Mouse (Mus musculus) brain, adult 2 months (tissue): Measurements from ENCODE around the gene Tekt1.
"Not testable (repeated sequence)": the region's sequence is repeated elsewhere in the genome, so short reads cannot be mapped to it uniquely, and the experiment has no call there.

Source experiments
- DNase-seq: peaks from one replicate; pipeline ENCODE4 v3.0.0; 2011; ENCODE audit warnings: low read depth, low spot score

The Tekt1 gene

DNA sequence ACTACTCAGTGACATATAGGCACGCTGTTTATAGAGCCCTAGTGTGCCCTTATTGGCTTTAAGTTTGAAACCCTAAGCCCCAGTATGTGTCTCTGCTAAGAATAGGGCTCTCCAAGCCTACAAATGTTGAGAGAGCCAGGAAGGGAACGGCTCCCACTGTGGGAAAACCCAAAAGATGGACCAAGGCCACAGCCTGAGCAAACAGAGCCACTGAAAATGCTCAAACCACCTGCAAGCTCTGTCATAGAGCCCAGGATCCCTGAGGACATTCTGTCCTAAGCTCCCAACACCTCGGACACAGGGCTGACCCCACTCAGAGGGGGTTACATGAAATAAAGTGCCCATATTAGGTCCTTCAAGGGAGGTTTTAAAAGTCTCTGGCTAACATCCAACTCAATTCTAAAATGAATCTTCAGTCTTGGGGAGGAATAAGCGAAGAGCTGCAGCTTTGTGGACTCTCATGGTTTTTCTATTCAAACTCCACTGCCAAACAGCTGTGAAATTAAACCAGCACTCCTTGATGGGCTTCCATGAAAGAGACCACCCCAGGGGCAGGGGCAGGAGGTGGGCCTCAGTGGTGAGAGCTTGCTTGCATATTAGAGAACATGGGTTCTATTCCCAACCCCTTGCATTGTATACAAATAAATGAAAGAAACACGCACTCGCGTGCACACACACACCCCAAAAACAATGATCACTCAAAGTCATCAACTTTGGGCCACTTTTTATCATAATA, 27.3 kb upstream of the Tekt1 start:
- DNase-seq = no peak

DNA sequence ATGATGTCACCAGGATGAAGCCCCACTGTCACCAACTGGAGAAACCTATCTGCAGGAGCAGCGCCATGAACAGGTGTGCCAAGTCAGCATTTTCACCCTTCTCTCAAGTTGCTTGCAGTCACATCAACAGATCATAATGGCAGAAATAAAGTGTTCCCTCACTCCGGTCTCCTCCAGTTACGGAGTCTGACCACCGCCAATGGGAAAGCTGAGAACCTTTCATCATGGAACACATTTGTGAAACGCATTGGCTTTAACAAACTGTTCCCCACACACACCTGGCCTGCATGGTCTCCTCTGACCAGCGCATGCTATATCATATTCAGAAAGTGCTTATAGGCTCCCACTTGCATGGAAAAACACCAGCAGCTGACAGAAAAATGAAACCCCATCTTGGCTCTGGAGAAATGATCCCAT, 25.9 kb upstream of the Tekt1 start:
- no peak for DNase-seq

DNA sequence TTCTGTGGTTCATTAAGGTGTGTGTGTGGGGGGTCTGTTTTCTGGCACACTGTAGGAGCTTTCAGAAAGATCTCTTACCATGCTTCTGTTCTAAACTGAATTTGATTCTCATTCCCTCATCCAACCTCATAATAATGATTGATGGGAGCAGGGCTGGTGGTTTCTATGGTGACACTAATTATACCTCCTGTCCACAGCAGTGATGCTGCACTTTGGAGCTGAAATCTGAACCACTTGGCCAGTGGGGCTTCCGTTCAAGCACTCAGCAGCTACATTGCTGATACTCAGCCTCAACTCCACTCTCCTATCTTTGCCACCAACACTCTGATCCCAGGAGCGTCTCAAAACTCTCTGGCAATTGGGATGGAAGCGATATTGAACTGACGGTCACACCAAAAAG, 17.1 kb upstream of the Tekt1 start:
- no peak for DNase-seq

DNA sequence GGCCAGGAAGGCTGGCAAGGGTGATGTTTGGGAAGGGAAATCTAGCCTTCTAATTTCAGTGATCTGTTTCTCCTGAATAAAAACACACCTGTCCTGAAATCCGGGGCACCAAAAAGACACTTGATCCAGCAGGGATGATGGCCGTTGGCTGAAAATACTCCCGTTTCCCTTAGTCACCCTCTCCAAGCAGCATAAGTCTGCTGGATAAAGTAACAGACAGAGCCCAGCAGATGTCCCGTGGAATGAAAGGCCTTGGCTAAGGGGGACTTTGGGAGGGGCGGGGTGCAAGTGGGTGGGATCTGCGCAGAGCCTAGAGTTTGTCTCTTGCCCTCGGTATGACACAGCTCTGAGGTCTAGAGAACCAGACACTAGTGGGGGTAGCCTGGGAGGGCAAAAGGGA, 16.0 kb upstream of the Tekt1 start:
- DNase-seq = no peak

DNA sequence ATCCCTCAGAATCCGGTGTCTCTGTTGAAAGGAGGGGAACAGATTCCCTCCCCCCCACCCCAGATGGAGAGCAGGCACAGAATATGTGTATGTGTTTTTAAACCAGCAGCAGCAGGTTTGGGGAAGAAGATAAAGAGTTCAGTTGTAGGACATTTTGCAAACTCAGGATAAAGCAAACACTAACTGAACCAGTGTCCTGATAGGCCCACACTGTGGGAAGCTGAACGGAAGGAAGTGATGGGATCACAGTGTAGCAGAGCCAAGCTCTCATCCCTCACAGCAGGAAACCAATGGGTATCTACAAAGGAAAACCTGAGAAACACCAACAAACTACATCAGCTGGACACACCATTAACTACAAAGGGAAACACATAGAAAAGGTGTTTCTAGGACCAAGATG, 14.3 kb upstream of the Tekt1 start:
- no peak for DNase-seq

DNA sequence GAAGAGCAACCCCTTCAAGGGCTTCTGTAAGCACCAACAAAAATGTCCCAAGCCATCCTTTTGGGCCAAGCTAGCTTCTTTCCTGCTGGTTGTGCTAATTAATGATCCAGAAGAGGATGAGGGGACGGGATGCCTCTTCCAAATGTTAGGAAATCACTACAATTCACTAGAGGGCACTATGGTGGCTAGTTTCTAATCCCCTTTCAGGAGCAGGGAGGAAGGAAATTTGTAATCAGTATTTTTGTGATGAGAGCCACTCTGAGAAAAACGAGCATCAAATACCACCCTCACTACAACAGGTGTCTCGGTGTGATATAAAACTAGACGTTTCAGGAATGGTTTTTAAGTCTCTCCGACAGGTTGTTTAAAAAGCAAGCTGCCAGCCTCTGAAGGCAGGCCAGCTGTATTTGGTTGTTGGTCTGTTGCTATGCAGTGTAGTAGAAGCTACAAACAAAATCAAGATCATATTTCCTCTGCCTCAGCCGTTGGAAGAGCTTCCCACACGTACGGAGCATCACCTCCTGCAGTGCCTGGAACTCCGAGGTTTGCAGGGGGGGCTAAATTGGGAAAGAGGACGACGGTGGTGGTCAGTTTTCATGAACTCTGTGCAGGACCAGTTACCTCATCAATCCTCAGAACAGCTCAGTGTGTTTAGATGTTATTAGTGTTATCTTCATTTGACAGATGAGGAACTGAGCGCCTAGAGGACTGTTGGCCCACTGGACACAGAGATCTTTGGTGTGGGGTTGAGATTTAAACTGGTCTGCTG, 7.8 kb upstream of the Tekt1 start:
- DNase-seq = peak; percentile 19

DNA sequence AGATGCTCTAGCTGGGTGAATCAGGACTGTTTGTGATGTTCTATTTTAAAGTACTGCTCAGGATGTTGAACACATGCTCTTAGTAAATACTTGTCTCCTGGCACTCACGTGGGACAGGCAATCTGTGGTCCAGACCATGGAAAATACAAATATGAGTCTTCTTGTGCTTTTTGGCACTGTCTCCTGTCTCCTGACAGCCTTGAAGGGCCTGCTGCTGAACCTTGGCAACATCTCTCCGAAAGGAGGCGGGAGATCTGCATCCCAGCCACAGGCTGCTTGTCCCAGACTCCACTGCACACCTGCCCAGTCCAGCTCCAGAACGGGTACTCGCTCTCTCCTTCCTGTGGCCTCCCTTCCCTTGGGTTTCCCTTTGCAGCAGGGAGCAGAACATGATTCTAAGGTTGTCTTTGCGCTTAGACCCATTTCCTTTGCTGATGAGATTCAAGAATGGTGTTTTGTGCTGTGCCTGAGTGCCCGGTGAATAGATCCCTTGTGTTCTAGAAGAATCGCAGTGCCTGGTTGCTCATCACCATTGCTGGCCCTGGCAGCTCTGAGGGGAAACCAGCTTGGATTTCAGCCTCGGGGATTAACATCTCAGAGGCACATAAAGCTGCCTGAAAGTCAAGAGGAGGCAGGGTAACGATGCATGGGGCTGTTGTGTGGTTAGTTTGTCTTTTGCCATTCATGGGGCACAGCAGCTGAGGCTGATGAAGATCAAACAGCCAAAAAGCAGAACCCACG, 5.9 kb upstream of the Tekt1 start:
- peak; percentile 66 for DNase-seq

DNA sequence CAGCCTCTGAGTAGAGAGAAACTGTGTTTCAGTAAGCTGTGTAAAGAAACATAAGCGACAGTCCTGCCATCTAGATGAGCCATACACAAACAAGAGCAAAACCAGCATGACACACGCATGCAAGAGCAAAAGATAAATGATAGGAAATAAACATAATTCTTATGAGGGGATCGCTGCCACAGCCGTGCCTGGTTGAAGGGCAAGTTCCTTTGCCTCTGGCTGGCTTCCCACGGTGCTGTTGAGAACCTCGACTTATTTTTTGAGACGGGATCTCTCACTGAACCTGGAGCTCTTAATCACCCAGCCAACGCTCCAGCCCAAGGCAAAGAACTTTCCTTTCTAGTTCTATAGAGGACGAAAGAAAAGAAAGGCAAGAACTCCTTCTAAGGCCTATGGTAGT, 3.9 kb upstream of the Tekt1 start:
- no peak for DNase-seq

DNA sequence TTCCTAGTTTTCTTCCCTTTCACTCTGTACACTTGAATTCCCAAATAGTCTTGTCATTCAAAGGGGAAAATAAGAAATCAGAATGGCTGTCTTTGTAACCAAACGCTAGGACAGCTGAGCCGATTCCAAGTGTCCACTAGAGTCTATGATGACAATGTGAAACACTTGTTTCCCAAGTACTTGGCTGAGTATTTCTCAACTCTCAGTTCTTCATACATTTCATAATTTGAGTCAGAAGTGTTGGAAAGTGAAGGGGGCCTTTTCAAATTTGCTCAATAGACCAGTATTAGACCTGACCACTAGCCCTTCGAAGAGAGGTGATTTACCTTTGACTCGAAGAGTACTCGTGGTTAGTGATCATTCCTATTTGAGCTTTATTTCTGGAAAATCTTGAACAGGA, 2.3 kb upstream of the Tekt1 start:
- DNase-seq = no peak

DNA sequence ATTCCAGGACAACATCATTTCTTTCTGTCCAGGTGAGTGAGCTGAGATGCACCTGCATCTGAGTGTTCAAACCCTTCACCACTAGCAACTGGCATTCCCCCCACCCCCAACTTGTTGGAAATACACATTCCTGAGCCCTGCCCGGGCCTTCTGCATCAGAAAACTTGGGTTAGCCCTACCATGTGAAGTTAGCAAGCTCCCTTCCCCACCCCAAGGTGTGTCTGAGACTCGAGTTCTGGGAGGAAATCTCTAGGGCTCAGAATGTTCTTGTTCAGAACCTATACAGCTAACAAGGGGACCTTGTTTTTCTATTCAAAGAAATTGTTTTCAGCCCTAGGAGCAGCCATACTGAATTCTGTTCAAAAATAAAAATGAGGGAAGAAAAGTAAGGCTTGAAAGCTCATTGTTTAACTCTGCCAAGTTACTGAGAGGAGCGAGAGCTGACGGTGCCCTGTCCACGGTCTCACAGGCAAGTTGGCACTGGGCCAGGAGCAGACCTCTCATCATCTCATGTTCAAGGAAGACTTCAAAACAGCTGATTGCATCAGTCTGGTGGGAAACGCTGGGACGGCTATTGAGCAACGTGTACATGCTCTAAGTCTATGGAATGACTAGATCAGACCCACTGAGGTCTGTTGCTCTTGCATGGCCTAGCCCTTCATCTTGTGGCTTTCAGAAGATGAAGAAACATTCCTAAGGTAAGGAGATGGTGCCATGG, 1.4 kb upstream of the Tekt1 start:
- DNase-seq = no peak

DNA sequence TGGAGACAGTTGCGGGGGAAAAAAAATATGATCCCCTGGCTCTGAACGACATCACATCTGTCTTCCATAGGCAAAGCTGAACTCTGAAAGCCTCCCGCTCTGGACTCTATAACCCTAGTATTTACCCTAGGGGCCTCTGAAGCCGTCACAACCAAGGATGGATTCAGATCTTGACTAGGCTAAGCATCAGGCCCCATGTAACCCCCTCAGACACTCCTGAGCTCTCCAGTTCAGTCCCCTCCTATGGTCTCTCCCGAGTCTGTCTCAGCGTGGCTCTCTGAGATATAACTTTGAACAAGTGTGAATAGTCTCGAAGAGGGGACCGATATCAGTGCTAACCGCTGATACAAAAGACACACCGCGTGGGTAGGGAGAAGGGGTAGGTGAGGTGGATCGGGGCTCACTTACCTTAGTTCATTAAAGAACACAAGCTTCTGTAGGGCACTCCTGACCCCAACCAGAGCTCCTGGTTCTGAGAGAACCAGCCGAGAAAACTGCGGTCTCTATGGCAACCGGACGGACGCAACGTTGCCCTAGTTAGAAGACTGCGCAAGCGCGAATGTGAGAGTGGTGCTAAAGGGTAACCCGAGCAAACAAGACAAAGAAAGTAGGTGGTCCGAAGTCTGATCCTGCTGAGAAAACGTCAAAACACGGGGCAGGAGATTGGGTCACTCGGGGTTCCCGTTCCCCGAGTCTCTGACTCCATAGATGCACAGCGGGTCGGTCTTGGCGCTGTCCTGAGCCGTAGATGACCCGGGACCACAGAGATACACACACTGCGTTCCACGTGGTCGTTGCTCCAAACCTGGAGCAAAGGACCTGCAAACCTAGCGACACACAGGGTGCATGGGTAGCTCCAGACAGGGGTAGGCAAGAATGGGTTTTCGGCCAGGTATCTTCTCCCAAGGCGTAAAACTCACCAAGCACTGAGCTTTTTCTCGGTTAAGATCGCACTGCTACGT, 576 bp downstream of the Tekt1 start:
- peak; percentile 82 for DNase-seq

DNA sequence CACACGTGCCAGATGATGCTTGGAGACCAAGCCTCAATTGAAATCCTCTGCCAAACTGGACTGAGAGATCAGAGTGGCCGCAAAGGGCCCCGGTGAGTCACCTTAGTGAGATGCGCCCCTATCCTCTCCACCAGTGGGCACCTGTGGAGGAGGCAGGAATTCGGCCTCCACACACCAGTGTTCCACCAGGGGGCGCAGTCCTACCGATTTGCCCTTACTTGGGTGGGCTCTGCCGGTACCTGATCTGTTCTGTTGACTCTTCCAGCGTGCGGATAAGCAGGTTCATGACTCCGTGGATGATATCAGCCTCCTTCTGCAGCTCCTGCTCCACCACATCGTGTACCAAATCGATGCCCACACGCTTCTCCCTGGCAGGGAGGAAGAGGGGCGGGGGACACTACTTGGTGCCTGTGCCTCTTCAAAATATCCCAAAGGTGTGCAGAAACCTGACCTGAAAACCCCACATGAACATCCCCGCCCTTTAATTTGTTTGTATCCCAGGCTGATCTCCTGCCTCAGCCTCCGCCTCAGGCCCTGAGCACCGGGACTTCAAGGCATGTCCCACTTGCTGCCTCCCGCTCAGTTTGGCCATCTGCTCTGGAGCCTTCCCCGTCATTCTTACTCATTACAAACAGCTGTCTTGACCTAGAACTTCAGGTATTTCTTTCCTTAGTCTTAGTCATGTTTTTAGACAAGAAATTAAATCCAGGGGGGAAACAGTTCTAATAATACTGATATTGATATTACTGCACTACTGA, 7.1 kb downstream of the Tekt1 start:
- DNase-seq = peak; percentile 60

DNA sequence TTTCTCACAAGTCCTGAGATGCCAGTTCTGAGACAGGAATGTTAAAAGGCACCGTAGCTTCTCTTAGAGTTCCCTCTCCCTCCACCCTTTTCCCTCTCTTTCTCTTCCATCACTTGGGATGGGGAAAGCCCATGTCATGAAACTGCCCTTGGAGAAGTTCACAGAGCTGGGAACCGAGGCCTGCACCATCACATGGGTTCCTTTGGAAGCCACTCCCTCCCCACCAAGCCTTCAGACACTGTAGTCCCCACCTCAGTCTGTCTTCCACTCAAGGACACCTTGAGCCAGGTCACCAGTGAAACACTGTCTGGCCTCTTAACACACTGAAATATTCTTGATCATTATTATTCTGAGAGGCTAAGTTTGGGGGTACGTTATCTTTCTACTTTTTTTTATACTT, 9.1 kb downstream of the Tekt1 start:
- no peak for DNase-seq

DNA sequence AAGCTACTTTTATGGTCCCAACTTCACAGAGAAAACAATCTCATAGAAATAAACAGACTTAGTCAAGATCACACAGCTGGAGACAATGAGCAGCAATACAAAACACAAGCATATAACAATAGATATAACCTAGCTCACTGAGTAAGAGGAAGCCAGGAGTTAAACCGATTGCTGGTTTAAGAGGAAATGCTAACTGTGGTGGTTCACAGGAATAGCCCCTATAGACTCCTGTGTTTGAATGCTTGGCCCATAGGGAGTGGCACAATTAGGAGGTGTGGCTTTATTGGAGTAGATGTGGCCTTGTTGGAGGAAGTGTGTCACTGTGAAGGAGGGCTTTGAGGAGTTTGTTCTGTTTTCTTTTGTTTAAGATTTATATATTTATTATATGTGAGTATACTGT, 10.0 kb downstream of the Tekt1 start:
- no peak for DNase-seq

DNA sequence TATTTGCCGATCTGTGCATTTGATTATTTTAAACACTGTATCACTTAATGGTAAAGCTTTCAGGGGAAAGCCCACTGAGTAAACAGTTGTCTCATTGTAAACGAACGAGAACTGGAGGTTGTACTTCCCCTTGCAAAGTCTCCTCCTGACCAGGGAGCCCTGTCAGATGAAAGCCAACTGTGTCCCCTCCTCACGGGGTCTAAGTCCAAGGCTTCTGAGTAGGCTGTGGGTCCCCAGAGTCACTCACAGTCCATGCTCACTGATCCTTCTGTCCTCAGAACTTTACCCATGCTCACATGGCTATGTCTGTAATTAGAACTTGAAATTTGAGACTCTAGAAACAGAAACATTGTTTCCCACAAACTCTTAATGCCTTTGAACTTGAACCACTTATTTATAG, 12.6 kb downstream of the Tekt1 start:
- DNase-seq = no peak

DNA sequence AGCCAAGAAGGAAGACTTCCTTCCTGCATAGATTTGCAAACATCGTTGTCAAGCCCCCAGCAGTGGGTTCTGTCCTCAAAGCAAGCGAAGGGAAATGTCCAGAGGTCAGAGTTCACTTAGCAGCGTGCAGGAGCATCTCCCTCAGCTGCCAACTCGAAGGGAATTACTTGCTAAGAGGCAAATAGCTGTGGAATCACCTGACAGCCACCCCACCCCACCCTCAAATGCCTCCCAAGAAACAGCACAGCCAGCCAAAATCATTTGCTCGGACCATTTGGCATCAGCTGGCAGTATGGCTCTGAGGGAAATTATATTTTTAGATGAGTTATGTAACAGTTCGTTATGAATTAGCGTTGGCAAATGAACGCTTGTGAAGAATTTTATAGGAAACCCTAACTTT, 13.2 kb downstream of the Tekt1 start:
- DNase-seq = peak; percentile 92

DNA sequence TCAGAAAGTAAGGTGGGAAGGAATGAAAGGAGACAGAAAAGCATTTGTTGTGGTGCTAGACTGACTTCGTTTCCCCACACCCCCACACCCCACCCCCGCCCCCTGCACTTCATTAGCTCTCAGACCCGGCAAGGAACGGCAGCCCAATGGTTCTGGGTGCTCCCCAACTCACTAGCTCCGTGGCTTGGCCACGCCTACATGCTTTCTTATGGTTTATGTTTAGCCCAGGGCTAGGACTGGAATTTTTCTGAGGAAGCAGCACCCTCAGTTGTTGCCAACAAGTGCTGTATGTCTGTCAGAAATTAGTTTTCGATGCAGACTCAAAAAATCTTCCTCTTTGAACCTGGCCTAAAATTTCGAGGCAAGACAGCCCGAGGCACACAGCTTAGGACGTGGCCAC, 13.7 kb downstream of the Tekt1 start:
- peak; percentile 56 for DNase-seq

DNA sequence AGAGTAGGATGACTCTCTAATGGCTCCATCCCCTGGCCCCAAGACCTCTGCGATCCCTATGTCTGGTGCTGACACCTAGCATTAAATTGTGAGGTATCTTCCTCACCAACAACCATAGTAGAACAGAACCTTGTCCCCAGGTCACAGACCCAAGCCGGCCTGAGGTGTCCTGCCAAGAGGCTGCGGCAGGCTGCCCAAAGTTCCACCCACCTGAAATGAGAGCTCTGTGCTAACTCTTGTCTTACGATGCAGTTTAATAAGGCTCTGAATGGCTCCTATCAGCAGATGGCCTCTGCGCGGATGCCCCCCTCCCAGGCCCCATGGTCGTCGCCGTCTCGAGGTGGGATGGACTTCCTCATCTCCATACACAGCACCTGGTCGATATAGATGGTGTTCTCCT, 17.8 kb downstream of the Tekt1 start:
- DNase-seq = no peak

DNA sequence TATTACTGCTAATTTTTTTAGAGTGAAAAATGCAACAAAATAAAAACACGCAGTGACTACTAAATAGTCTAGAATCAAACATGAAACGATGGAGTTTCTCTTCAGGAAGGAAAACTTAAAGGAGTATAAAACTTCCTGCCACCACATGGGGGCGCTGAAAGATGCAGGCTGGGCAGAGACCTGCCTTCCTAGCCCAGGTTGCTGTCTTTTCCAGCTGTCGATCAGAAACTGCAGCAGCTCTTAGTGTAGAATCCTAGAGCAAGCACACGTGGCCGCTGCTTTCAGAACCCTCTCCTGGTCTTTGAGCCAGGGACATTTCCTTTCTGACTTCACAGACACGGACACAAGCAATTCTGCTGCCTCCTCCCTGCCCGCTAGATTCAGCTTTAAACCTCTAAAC, 18.3 kb downstream of the Tekt1 start:
- peak; percentile 71 for DNase-seq

DNA sequence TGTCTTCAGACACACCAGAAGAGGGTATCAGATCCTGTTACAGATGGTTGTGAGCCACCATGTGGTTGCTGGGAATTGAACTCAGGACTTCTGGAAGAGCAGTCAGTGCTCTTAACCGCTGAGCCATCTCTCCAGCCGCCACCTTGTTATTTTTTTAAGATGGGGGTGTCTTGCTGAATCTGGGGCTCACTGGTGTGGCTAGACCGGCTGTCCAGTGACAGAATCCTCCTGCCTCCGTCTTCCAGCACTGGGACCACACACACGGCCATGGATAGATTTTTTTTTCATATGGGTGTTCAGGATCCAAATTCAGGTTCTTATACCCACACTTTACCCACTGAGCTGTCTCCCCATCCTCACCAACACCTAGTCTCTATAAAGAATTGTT, 19.0 kb downstream of the Tekt1 start:
- not testable (repeated sequence) for DNase-seq
